Mouse (Mus musculus): ENCODE results near the gene Pla1a.
"Not testable (repeated sequence)": the region's sequence is repeated elsewhere in the genome, so short reads cannot be mapped to it uniquely, and the experiment has no call there.

Pla1a gene

DNA sequence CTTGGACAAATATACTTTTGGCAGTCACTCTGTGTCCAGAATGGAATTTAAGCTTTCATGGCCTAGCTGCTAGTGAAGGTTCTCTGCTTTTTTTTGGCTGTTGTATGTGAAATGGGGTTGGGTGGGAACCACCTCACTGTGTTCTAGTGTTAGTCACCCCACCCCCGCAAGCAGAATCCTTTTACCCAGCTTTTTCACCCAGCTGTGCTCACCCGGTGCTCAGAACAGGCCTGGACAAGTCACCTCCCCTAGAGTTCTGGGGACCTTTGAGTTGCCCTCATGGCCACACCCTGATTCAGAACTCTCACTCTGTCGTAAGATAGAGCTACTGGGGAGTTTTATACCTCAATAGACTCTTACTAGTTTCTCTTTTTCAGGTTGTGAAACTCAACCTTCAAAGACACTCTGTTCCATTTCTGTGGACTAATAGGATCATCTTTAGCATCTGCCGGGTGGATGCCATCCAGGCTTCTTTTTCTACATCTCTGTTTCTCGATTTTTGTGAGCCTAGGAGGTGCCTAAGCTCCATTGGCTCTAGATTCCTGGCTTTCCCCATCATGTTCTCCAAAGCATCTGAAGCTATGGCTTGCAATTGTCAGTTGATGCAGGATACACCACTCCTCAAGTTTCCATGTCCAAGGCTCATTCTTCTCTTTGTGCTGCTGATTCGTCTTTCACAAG lies 25.8 kb upstream of the Pla1a start:
- no peak for DNase-seq (ENCODE audit: low spot score)

DNA sequence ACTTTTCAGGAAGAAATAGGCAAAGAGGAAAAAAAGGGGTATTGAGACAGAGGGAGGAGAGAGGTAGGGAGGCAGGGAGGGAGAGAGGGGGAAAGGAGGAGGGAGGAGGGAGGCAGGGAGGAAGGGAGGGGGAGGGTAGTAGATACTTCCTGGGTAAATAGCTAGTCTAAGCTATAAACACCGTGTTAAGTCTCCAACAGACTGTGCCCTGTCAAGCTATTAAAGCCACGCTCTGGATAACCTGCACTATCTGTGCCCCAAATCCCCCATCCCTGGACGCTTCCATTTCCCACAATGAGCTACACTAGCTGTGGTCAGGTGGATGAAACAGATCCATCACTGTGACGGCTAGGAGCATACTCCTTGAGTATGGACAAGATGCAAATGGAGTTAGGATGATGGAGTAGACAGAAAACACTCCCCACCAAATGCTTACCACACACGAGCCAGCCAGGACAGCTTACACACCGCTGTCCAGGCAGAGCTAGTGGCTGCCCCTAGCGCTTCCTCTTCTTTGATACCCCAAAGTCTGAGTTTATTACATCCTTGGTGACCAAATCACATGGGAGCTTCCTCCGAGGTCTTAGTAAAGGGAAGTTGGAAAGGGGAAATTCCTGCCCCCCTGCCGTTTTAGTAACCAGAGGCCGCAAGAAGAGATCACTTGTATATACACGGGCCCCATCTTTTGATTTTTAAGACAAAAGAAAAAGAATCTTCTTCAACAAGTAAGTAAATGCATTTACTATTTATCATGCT lies 24.0 kb upstream of the Pla1a start:
- no peak for DNase-seq (ENCODE audit: low spot score)

- no peak for DNase-seq (ENCODE audit: low spot score)
These were observed 22.8 kb upstream of the Pla1a start, which contains the start of gene Cd80 for GRCm38 (mm10) chr16:38455511-38456418. Gene Cd80, plus strand, starts transcription at chr16:38455561.

DNA sequence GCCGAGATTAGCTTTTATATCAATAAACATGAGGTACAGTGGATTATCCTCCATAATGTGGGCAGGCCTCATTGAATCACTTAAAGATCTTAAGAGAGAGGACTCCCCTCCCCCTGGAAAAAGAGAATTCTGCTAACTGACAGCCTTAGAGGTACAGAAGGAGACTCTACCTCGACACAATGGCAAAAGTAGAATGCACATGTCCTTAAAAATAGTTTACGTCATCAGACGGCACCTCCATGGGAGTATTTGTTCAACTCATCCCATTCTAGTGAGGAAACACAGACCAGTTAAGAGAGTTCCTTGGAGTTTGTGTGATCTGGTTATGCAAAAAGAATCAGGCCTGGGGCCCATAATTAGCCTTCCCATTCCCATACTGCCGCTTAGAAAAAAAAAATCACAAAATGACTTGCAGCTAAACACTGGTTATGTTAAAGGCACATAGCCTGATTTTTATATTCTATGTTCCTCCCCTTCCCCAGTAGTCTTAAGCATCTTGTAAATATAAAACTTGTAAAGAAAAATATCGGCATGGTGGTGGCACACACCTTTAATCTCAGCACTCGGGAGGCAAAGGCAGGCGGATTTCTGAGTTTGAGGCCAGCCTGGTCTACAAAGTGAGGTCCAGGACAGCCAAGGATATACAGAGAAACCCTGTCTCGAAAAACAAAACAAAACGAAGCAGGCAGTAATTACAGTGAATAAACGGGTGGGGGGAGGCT lies 21.7 kb upstream of the Pla1a start:
- DNase-seq (ENCODE audit: low spot score) = no peak

DNA sequence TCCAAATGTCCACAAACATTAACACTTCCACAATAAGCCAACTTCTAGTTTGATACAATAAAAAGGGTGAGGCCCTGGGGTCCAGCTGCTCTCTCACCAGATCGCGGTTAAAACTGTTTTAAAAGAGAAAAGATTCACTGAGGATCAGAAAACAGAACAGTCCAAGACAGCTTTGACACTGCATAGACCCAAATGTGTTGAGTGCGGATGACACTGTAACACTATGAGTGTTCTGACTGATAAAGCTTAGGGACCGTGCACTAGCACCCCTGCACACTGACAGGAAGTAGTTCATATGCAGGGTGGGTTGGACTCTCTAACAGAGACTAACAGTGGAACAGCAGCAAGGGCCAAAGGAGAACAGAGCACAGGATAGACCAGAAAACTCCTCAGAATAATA lies 21.0 kb upstream of the Pla1a start:
- DNase-seq (ENCODE audit: low spot score) = no peak

DNA sequence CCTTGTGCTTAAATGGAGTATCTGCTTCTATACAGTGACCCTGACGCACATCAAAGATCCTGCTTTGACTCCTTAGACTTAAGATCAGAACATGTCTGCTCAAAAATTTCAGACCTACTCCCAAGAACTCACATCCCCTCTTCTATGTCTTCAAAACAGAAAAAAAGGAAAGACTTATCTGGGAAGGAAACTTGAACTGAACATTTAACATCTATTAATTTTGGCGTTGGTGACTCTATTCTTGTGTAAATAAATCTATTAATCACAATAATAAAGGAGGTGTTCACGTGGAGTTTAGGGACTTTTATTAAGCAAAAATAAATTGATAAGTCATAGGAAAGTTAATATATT lies 20.2 kb upstream of the Pla1a start:
- no peak for DNase-seq (ENCODE audit: low spot score)

- peak; percentile 81 for DNase-seq (ENCODE audit: low spot score)
These were observed 19.7 kb upstream of the Pla1a start, which contains the start of gene Adprh for GRCm38 (mm10) chr16:38452442-38453202. Gene Adprh, minus strand, starts transcription at chr16:38452703.

DNA sequence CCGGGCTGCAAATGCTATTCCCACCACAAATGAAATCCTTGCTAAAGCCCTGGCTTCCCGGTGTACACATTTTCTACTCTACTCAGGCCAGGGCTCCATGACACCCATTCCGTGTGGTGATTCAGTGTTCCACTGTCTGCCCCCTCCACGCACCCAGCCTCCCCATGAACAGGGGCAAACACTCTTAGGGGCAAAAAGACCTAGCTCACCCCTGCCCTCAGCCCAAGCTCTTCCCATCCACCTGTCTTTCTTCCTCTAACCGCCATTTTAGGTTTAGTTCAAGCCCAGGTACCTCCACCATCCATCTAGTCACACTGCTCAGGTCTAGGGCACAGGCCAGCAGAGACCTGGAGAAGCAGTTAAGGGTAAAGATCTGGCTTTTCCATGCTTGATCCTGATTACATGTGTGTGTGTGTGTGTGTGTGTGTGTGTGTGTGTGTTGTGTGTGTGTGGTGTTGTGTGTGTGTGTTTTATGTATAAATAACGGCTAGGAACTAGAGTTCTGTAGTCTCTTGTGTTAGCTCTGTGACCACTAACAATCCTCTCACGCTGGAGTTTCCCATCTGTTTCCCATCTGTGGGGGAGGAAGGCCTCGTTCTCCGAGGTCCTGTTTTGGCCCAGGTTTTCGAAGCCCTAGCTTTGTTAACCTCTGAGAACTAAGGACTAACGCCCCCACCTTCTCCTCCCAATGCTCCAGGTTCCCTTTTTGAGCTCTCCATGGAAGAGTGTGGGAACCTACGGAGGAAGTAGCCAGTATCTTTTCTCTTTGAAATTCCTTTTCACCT lies 18.7 kb upstream of the Pla1a start:
- no peak for DNase-seq (ENCODE audit: low spot score)

DNA sequence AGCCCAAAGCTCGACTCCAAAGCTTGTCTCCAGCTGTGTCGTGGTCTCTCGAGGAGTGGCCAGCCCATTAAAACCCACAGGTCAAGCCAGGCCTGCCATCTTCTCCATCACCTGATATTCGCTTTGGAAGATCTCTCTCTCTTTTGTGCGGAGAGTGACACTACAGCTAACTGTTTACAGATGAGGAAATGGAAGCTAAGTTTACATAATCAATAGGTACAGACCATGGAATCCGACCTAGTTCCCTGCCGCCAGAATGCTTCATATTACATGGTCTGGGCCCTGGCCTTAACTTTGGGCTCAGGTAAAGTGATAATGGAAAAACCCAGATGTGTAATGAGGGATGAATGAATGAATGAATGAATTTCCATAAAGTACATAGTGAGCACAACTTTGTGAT lies 17.8 kb upstream of the Pla1a start:
- DNase-seq (ENCODE audit: low spot score) = no peak

- no peak for DNase-seq (ENCODE audit: low spot score)
These were observed 15.5 kb upstream of the Pla1a start for GRCm38 (mm10) chr16:38448458-38448857.

GRCm38 (mm10) chr16:38447366-38447765 lies 14.4 kb upstream of the Pla1a start:
- no peak for DNase-seq (ENCODE audit: low spot score)

- DNase-seq (ENCODE audit: low spot score) = not testable (repeated sequence)
These were observed 13.2 kb upstream of the Pla1a start for GRCm38 (mm10) chr16:38446141-38446540.

DNA sequence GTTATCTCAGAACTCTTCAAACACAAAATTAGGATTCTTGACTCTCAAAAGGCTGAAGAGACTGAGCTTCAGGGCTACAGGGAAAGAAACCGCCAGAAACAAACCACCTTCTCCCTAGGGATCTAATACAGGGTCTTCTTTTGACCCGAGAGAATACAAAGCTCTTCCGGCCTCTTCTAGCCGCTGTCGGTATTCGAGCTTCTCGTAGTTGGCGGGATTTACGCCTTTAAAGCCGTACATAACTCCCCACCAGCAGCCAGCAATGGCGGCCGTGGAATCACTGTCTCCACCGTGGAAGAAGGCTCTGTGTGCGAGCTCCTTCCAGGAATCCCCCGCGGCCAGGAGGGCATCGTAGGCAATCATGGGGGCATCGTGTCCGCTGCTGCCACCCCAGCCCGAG lies 12.6 kb upstream of the Pla1a start:
- no peak for DNase-seq (ENCODE audit: low spot score)

- no peak for DNase-seq (ENCODE audit: low spot score)
These were observed 12.1 kb upstream of the Pla1a start for GRCm38 (mm10) chr16:38445046-38445445.

DNA sequence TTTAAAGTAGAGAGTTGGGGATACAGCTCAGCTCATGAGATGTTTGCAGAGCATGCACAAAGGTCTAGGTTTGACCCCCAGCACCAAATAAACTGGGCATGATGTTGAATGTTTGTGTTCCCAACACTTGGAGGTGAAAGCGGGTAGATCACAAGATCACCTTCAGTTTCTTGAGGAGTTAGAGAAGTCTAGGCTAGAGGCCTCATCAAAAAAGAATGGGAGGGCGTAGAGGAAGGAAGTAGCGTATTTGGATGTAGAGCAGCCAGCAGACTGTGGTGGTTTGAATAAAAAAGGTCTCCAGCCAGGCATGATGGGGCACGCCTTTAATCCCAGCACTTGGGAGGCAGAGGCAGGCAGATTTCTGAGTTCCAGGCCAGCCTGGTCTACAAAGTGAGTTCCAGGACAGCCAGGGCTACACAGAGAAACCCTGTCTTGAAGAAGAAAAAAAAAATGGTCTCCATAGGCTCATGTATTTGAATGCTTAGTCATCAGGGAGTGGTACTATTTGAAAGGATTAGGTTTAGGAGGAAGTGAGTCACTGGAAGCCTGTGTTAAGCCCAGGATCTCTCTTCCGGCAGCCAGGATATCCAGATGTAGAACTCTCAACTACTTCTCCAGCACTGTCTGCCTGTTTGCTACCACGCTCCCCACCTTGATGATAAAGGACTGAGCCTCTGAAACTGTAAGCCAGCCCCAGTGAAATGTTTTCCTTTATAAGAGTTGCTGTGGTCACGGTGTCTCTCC lies 10.9 kb upstream of the Pla1a start:
- no peak for DNase-seq (ENCODE audit: low spot score)

DNA sequence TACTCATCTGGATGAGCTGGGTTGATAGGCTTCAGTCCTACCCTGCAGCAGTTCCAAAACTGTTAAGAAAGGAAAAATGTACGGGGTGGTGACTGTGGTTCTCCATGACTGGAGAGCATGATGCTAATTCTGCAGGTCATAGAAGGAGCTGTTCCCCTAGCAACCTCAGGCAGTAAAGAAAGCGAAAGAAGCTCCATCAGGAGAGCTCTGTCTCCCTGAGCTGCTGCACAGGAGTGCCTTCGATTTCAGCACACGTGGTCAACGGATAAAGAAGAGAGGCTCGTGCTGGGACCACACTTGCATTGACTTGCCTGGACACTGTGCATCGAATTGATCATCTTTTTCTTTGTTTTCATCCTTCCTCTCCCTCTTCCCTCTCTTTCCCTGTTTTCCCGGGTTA lies 9.3 kb upstream of the Pla1a start:
- no peak for DNase-seq (ENCODE audit: low spot score)

DNA sequence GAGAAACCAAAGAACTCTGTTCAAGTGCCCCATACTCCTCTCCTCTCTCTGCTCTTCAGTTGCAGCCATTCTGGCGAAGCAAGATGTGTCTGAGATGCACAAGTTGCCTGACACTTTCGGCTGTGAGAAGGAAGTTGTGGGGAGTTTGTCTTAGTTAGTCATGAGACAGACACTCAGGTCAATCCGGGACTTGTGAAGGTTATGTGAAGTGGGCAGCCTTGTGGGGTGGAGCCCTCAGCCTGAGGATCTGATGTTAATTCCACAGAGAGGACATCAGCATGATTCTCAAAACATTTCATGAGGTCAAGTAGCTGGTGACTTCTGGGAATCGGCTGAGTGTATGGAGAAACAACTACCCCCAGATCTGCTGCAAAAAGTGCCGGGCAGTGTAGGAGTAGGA lies 8.7 kb upstream of the Pla1a start:
- no peak for DNase-seq (ENCODE audit: low spot score)

DNA sequence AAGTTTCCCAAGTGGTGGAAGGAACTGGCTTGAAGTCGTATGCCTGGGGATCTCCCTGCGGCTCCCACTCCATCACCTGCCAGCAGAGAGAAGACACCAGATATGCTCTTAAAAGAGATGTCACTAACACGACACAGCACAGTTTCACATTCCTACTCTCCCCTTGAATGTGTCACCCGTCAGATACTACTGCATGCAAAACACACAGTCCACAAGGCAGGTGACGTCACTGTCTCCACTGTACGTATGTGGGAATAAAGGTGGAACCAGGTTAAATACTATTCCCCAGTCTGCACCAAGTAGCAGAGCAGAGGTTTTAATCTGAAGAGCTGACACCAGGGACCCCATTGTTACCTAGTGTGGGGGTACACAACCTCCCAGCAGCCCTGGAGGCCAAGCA lies 7.5 kb upstream of the Pla1a start:
- no peak for DNase-seq (ENCODE audit: low spot score)

GRCm38 (mm10) chr16:38439190-38439589 lies 6.2 kb upstream of the Pla1a start:
- no peak for DNase-seq (ENCODE audit: low spot score)

GRCm38 (mm10) chr16:38434295-38434795 lies 1.4 kb upstream of the Pla1a start:
- DNase-seq (ENCODE audit: low spot score) = no peak
